Mouse (Mus musculus): ENCODE data around the gene Kcng3. TPM values are rescaled to one million over a fixed set of nuclear protein-coding genes. Genes with fewer than 3 reads are reported as not detected.

Kcng3 gene
- total RNA-seq, 2 experiments from 2014 or later, result not detected

- no peak for DNase-seq (ENCODE audit: low spot score)
These were observed 75.9 kb downstream of the Kcng3 start for GRCm38 (mm10) chr17:83555836-83556235.

- DNase-seq (ENCODE audit: low spot score), result no peak
These were observed 76.7 kb downstream of the Kcng3 start for GRCm38 (mm10) chr17:83554997-83555396.

GRCm38 (mm10) chr17:83548501-83549233, 83.0 kb downstream of the Kcng3 start:
- no peak for DNase-seq (ENCODE audit: low spot score)

GRCm38 (mm10) chr17:83547145-83547544, 84.5 kb downstream of the Kcng3 start:
- no peak for DNase-seq (ENCODE audit: low spot score)

GRCm38 (mm10) chr17:83545756-83546742, 85.6 kb downstream of the Kcng3 start:
- DNase-seq (ENCODE audit: low spot score), result no peak

GRCm38 (mm10) chr17:83545259-83545658, 86.4 kb downstream of the Kcng3 start:
- DNase-seq (ENCODE audit: low spot score), result no peak

GRCm38 (mm10) chr17:83542424-83542823, 89.3 kb downstream of the Kcng3 start:
- no peak for DNase-seq (ENCODE audit: low spot score)

- DNase-seq (ENCODE audit: low spot score), result no peak
These were observed 92.2 kb downstream of the Kcng3 start for GRCm38 (mm10) chr17:83539262-83540037.

GRCm38 (mm10) chr17:83538694-83539093, 93.0 kb downstream of the Kcng3 start:
- no peak for DNase-seq (ENCODE audit: low spot score)

GRCm38 (mm10) chr17:83538141-83538540, 93.6 kb downstream of the Kcng3 start:
- no peak for DNase-seq (ENCODE audit: low spot score)

Other genes with a start within 250 kb of the Kcng3 start
- gene Cox7a2l, start 114.6 kb downstream of the Kcng3 start, total RNA-seq (2021), result 100 to 1,000 TPM; 151 to 165 TPM
- gene Mta3, start 74.3 kb upstream of the Kcng3 start, total RNA-seq (2021), result 1 to 10 TPM; 7.9 to 8.4 TPM
- under 1 TPM in 1 of 2 experiments, not detected in 1; 0.38 TPM for gene Haao, start 216.1 kb upstream of the Kcng3 start, total RNA-seq (2021)

Data from gastrocnemius, adult 18-20 months (tissue).